Mouse (Mus musculus) adrenal gland, postnatal 36 days (tissue): ENCODE measurements around the gene Rwdd4a. TPM values are rescaled to one million over a fixed set of nuclear protein-coding genes. Genes with fewer than 3 reads are reported as not detected.

Source experiments
- DNase-seq, 2 experiments: peaks; one replicate each; pipeline ENCODE4 v3.0.0; 2021; ENCODE audit warnings: mixed read lengths in 1 of 2
- long read RNA-seq, 2 experiments: library from polyadenylated mRNA; stranded (forward); transcript quantifications; one replicate each; pipeline ENCODE4 v2.0.0; 2021; ENCODE audit warnings: borderline sequencing depth in 2 of 2
- total RNA-seq, 2 experiments: library from RNA; stranded (reverse); gene quantifications; 2 replicates each; pipeline ENCODE4 v1.2.3; 2021

Gene Rwdd4a
- total RNA-seq, result 10 to 100 TPM; 49.8 to 53.9 TPM
- long read RNA-seq, experiment 1, partial matches to known transcripts, result 5 of 46 reads
- long read RNA-seq, experiment 1, other reads (novel, unspliced or antisense), result 39 of 46 reads
- long read RNA-seq, experiment 2, partial matches to known transcripts, result 0 of 11 reads
- long read RNA-seq, experiment 2, other reads (novel, unspliced or antisense), result 10 of 11 reads

- DNase-seq, result peak; percentile 96
These were observed at the start of gene Rwdd4a, which contains the start of gene Trappc11 for GRCm38 (mm10) chr8:47533344-47534125. Gene Rwdd4a, plus strand, starts transcription at chr8:47533664. Gene Trappc11, minus strand, starts transcription at chr8:47533470.

GRCm38 (mm10) chr8:47487231-47487630 is 46.2 kb upstream of the Rwdd4a start:
- no peak for DNase-seq

- DNase-seq, result no peak
These were observed 40.4 kb upstream of the Rwdd4a start for GRCm38 (mm10) chr8:47493106-47493505.

- DNase-seq, result no peak
These were observed 38.8 kb upstream of the Rwdd4a start for GRCm38 (mm10) chr8:47494602-47495153.

- no peak for DNase-seq
These were observed 38.0 kb upstream of the Rwdd4a start for GRCm38 (mm10) chr8:47495428-47495827.

- DNase-seq, result no peak
These were observed 31.5 kb upstream of the Rwdd4a start for GRCm38 (mm10) chr8:47501994-47502393.

- DNase-seq, result no peak
These were observed 30.9 kb upstream of the Rwdd4a start for GRCm38 (mm10) chr8:47502546-47502945.

- DNase-seq, result no peak
These were observed 28.0 kb upstream of the Rwdd4a start for GRCm38 (mm10) chr8:47505431-47505830.

- no peak for DNase-seq
These were observed 22.5 kb upstream of the Rwdd4a start for GRCm38 (mm10) chr8:47510930-47511329.

GRCm38 (mm10) chr8:47513601-47514000 is 19.9 kb upstream of the Rwdd4a start:
- no peak for DNase-seq

DNA sequence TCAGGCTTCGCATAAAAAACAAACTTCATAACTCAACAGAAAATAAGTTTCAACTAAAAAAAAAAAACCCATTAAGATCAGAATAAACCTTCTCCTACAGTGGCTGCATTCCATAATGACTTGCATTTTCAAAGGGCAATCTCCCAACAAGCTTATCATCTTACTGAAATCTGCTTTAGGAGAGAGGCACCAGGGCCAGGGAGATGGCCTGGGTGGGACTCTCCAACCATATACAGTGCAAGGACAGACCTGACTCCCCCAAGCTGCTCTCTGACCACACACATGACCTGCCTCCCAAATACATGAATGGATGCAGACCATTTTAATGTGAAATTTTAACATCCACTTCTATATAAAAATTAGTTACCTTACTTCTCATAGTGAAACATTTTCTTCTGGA is 5.4 kb upstream of the Rwdd4a start:
- DNase-seq, result no peak

DNA sequence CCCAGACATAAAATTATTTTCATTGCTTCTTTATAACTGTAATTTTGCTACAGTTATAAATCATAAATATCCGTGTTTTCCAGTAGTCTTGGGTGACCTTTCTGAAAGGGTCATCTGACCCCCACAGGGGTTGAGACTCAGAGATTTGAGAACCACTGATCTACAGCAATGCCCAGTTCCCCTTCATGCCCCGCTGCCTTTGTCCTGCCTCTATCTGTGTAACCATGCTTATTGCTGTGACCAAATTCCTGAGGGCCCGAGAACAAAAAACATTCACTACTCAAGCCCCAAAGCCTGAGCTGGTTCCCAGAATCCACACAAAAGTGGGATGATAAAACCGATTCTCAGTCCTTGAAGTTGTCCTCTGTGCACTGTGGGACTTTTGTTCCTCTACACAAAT is 4.9 kb downstream of the Rwdd4a start:
- DNase-seq, result no peak

DNA sequence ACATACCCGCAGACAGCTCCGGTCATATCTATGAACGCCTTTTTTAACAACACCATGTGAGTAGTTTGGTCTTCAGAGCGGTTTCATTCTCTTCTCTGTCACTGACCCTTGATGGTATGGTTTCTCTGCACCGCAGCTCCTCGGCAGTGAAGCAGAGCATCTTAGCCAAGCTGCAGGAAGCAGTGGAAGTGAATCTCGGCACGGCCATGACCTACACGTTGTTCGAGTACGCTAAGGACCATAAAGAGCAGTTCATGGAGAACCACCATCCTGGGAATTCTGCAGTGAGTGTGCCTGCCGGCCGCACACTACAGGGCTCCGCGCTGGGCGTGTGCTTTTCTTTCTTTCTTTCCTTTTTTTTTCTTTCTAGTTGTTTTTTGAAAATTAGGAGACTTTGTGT is 9.3 kb downstream of the Rwdd4a start:
- no peak for DNase-seq

DNA sequence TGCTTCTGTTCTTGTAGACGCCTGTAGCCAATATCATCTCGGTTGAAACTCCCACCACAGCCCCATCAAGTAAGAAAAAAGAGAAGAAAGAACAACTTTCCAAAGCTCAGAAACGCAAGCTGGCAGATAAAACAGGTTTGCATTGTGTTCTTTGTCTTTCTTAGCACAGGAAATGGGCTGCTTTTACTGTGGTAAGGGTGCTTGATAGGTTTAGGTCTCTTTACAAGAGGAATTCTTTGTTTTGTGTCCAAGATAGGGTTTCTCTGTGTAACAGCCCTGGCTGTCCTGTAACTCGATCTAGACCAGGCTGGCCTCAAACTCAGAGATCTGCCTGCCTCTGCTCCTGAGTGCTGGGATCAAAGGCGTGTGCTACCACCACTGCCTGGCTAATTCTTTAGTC is 10.6 kb downstream of the Rwdd4a start:
- no peak for DNase-seq

GRCm38 (mm10) chr8:47547102-47547501 is 13.6 kb downstream of the Rwdd4a start:
- no peak for DNase-seq

DNA sequence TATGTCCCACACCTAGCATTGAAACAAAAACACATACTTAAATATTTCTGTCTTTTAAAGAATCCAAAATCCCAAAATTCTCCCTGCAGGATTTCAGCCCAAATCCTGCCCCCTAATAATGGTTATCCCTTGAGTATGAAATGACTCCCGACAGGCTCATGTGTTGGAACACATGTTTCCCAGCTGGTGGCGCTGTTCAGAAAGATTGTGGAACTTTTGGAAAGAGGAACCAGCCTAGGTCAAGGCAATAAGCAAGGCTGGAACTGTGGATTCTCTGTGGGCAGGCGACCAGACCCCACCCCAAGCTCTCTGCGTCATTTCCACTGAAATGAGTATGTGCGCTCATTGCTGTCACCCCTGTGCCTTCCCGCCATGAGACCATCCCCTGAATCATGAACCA is 20.1 kb downstream of the Rwdd4a start:
- DNase-seq, result peak; percentile 23 to 47

DNA sequence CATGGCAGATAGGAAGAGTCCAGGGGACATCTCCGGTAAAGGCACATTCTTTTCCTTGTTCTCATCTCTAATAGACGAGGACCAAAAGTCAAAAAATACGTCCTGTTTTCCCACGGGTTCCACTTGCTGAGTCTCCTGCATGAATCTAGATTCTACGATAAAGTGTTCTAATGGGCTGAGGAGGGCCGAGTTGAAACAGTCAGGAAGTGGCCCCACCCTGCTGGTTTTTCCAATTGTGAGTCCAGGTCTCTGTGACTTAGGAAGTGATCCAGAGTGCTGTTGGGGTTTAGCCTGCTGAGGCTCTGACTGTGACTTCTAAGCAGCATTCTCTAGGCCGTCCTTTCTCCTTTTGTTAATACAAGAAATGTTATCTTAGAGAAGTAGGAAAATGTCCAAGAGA is 23.0 kb downstream of the Rwdd4a start:
- no peak for DNase-seq

- DNase-seq, result no peak
These were observed 24.8 kb downstream of the Rwdd4a start for GRCm38 (mm10) chr8:47558274-47558673.

DNA sequence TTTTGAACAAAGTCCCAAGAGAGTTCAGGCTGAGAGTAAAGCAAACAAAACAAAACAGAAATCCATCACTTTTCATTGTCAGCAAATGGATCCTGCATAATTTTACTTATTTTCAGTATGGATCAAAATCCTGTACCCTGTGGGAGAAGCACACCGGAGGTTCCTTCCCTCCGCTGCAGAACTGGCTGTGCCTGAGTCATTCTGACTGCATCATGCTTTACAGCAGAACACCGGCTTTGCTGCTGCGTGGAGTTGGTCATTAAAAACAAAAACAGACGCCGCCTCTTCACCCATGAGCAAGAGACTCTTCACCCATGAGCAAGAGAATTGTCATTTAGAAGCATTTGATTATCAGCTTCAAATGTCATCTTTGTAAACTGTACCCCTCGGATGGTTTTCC is 27.3 kb downstream of the Rwdd4a start:
- DNase-seq, result no peak

DNA sequence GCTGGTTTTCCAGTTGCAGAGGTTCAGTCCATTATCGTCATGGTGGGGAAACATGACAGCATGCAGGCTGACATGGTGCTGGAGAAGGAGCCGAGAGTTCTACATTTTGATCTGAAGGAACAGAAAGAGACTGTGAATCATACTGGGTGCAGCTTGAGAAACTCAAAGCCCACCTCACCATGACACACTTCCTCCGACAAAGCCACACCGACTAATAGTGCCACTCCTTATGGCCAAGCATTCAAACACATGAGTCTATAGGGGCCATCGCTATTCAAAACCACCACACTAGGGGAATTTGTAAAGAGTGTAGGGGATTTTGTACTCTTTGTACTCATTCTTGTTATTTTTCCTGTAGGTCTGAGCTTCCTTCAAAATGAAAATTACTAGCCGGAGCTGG is 33.1 kb downstream of the Rwdd4a start:
- DNase-seq, result no peak

DNA sequence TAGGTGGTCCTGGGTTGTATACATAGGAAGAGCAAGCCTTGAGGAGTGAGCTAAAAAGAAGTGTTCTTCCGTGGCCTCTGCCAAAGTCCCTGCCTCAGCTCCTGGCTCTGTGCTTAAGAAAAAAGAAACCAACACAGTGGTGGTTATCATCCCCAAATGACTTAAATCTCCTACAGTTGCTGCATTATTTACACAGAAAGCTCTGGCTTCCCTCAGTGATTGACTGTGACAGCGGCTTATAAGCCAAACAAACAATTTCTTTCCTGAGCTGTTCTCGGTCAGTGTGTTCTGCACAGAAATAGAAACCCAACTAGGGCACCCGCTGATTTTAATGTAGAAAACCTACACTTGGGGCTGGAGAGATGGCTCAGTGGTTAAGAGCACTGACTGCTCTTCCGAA is 34.6 kb downstream of the Rwdd4a start:
- no peak for DNase-seq

GRCm38 (mm10) chr8:47570161-47570560 is 36.7 kb downstream of the Rwdd4a start:
- DNase-seq, result no peak

- no peak for DNase-seq
These were observed 40.0 kb downstream of the Rwdd4a start for GRCm38 (mm10) chr8:47573482-47573881.

DNA sequence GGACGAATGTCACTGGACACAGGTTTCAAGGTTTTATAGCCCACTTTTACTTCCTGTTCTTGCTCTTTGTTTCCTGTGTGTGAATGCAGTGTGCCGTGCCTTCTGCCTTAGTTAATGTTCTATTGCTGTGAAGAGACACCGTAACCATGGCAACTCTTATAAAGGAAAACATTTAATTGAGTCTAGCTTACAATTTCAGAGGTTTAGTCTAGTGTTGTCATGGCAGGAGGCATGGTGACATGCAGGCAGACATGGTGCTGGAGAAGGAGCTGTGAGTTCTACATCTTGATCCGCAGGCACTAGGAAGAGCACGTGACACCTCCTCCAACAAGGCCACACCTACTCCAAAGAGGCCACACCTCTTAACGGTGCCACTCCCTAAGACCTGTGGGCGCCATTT is 48.0 kb downstream of the Rwdd4a start:
- no peak for DNase-seq
